Mouse (Mus musculus) midbrain, embryonic 15.5 days (tissue): ENCODE results near the gene Gm16867. TPM values are rescaled to one million over a fixed set of nuclear protein-coding genes. Genes with fewer than 3 reads are reported as not detected.
"Not testable (repeated sequence)": the region's sequence is repeated elsewhere in the genome, so short reads cannot be mapped to it uniquely, and the experiment has no call there.

Source experiments
- ATAC-seq: fragments of 200-750 bp; cut with Nextera tagmentation; replicated peaks from 2 replicates; pipeline ENCODE4 v1.8.0; 2017; ENCODE audit warnings: moderate TSS enrichment
- H3K27ac ChIP-seq: fragments of 300-500 bp; sonication (generic); 2 replicates; pipeline ENCODE4 v1.5.1; 2015; ENCODE audit warnings: mild to moderate bottlenecking, inconsistent platforms
- H3K27me3 ChIP-seq: fragments of 300-500 bp; sonication (generic); replicated peaks from 2 replicates; pipeline ENCODE4 v1.6.1; 2015; ENCODE audit warnings: inconsistent platforms
- H3K36me3 ChIP-seq: fragments of 300-500 bp; sonication (generic); replicated peaks from 2 replicates; pipeline ENCODE4 v1.6.1; 2015; ENCODE audit warnings: inconsistent platforms
- H3K4me1 ChIP-seq: fragments of 300-500 bp; sonication (generic); 2 replicates; pipeline ENCODE4 v1.6.1; 2015; ENCODE audit warnings: inconsistent platforms
- H3K4me2 ChIP-seq: fragments of 300-500 bp; sonication (generic); 2 replicates; pipeline ENCODE4 v1.6.1; 2015; ENCODE audit warnings: inconsistent platforms, mild to moderate bottlenecking, moderate library complexity
- H3K4me3 ChIP-seq: fragments of 300-500 bp; sonication (generic); 2 replicates; pipeline ENCODE4 v1.5.1; 2015; ENCODE audit warnings: mild to moderate bottlenecking, inconsistent platforms
- H3K9ac ChIP-seq: fragments of 300-500 bp; sonication (generic); 2 replicates; pipeline ENCODE4 v1.6.1; 2015; ENCODE audit warnings: mild to moderate bottlenecking, inconsistent platforms
- H3K9me3 ChIP-seq: fragments of 300-500 bp; sonication (generic); 2 replicates; pipeline ENCODE4 v1.6.1; 2016; ENCODE audit warnings: inconsistent platforms
- WGBS: fragments of 180-500 bp; shearing (Covaris S2); methylation state at CpG from one replicate; pipeline ENCODE4 v1.1.7; 2015; ENCODE audit warnings: mixed read lengths; 5-methylcytosine and 5-hydroxymethylcytosine counted together
- polyA plus RNA-seq: library from polyadenylated mRNA; unstranded; fragments of >200 nt; fragmentation: Nextera tagmentation; extraction: Ambion mirVana; gene quantifications from 2 replicates; pipeline ENCODE4 v1.2.1, GENCODE M21; 2015

The Gm16867 gene
- polyA plus RNA-seq, 1 experiment from 2014 or later: not detected

- H3K9ac ChIP-seq, H3K27ac ChIP-seq, H3K4me3 ChIP-seq, H3K27me3 ChIP-seq, H3K36me3 ChIP-seq, H3K9me3 ChIP-seq, ATAC-seq, H3K4me2 ChIP-seq, H3K4me1 ChIP-seq: not testable (repeated sequence)
These were observed 6.9 kb downstream of the Gm16867 start for GRCm38 (mm10) chr14:69496259-69496658.

DNA sequence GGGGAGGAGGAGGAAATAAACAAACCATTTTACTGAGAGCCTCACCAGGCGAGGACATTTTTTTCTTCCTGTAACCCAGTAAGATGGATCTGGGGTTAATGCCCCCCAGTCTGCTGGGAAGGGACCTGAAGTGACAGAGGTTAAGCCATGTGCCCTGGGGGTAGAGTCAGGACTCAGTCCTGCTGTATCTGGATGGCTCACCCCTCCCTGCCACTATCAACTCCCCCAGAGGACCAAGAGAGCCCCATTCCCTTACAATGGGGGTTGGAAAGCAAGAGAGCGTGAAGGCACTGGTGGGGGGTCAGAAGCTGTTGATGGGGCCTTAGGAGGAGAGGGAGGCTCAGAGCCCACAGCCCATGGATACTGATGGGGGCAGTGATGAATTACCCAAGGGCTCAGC, 8.2 kb downstream of the Gm16867 start:
- WGBS: no CpG with 5 or more reads among the region's 2 CpGs
- H3K9ac ChIP-seq, H3K36me3 ChIP-seq, H3K9me3 ChIP-seq, H3K4me2 ChIP-seq, ATAC-seq, H3K4me1 ChIP-seq, H3K4me3 ChIP-seq, H3K27ac ChIP-seq, H3K27me3 ChIP-seq: not testable (repeated sequence)

- not testable (repeated sequence) for H3K4me2 ChIP-seq, H3K9ac ChIP-seq, ATAC-seq, H3K36me3 ChIP-seq, H3K4me1 ChIP-seq, H3K9me3 ChIP-seq, H3K27me3 ChIP-seq, H3K4me3 ChIP-seq, H3K27ac ChIP-seq
- WGBS: no CpG with 5 or more reads among the region's 3 CpGs
These were observed 8.6 kb downstream of the Gm16867 start for GRCm38 (mm10) chr14:69494522-69494921.

DNA sequence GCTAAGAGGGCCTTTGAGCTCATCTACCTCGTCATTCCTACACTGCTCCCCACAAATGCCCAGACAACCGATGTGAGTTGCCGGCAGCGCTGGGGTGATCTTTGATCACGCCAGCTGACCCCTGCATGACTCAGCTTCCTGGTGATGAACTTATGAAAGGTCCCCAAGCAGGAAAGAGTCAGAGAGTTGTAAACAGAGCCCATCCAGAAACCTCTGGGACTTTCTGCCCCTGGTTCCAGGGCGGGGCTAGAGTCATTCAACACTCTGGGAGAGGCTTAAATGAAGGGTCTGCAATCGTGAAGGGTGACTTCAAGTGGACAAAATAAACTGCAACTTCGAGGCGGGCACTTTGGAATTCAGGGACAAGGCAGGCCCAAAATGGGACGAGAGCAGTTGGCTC, 15.2 kb downstream of the Gm16867 start:
- not testable (repeated sequence) for ATAC-seq, H3K4me1 ChIP-seq, H3K27me3 ChIP-seq, H3K4me3 ChIP-seq, H3K9ac ChIP-seq, H3K36me3 ChIP-seq, H3K4me2 ChIP-seq, H3K27ac ChIP-seq, H3K9me3 ChIP-seq
- WGBS: no CpG with 5 or more reads among the region's 10 CpGs

DNA sequence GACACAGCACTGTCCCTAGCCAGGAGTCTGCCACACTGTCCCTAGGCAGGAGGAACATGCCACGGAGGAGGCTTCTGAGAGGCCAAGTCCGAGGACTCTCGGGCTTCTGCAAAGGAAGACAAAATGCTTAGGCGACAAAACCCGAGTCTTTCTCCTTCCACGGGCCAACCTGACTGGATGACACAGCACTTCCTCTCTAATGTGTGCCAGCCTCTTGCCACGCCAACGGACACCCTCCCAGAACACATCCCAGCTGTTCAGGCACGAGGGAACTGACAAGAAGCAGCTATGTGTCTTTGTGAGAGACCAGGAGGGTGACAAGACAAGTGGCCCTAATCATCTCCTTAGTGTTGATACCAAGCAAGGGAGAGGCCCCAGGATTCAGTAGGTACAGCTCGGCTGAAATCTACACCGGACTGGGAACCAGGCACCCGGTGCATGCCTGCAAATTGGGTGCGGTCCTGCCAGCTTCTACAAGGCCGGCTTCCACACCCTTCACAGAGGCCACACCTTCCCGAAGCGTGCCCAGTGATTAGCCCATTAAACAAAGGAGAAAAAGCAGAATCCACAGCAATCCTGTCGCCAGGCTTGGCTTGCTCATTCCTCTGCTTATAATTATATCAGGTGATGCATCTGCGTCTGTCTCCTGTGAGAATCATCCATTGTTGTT, 17.6 kb downstream of the Gm16867 start:
- not testable (repeated sequence) for ATAC-seq, H3K27ac ChIP-seq, H3K9me3 ChIP-seq, H3K9ac ChIP-seq, H3K4me3 ChIP-seq, H3K27me3 ChIP-seq, H3K4me1 ChIP-seq, H3K4me2 ChIP-seq, H3K36me3 ChIP-seq
- WGBS: no CpG with 5 or more reads among the region's 18 CpGs

DNA sequence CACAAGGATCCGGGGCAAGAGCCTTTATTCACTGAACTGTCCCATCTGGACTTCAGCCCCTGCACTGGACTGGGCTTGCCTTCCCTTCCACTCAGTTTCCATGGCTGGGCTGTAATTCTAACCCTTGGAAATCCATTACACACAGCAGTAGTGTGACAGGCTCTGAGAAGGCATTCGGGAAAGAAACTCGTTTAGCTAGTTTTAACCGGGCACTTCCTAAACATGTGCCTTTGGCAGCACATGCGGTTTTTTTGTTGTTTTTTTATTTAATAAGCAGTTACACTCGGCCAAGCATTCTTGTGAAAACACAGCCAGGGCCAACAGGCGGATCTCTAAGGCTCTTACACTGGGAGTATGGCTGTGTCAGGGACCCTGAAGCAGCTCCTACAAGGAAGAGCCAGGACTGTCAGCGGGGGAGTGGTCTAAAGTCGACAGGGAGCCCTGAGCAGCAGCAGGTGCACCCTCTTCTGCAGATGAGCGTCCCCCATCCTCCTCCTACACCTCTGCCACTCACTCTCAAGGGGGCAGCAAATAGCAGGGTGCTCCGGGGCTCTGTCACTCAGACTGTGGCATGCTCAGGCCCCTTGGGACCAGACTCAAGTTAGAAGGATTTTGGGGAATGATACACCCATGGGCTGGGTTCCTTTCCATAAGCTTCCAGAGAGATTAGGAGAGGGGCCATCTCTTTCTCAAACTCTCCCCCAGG, 29.1 kb downstream of the Gm16867 start:
- H3K27ac ChIP-seq, H3K27me3 ChIP-seq, H3K9ac ChIP-seq, H3K4me2 ChIP-seq, H3K4me3 ChIP-seq, H3K9me3 ChIP-seq, ATAC-seq, H3K4me1 ChIP-seq, H3K36me3 ChIP-seq: not testable (repeated sequence)
- WGBS: no CpG with 5 or more reads among the region's 11 CpGs

GRCm38 (mm10) chr14:69473322-69473721, 29.8 kb downstream of the Gm16867 start:
- WGBS: no CpG with 5 or more reads among the region's 2 CpGs
- not testable (repeated sequence) for H3K27ac ChIP-seq, H3K27me3 ChIP-seq

DNA sequence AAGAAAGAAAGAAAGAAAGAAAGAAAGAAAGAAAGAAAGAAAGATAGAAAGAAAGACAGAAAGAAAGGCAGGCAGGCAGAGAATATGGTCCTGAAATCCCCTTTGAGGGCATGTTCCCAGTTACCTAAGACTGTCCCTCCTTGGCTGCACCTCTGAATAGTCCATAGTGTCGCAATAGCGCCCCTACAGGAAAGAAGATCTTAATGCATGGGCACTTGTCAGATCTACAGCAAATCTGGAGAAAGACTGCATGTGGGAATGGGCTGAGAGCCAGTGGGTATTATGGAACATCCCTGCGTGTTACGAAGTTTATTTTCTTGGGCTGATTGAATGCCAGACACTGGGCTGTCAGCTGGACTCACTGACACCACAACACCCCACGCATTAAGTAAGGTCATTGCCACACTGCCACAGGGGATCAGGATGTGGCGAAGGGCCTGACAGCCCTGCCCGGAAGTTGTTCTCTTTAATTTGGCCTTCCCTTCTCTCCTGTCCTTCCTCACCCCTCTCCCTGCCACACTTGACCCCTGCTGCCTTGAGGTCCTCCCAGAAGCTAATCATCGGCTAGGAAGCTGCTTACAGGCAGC, 32.9 kb downstream of the Gm16867 start:
- H3K4me1 ChIP-seq, H3K4me2 ChIP-seq, ATAC-seq, H3K4me3 ChIP-seq, H3K9me3 ChIP-seq, H3K9ac ChIP-seq, H3K36me3 ChIP-seq, H3K27ac ChIP-seq, H3K27me3 ChIP-seq: not testable (repeated sequence)
- WGBS: no CpG with 5 or more reads among the region's 8 CpGs

More at GRCm38 (mm10) chr14:69473322-69473721, 29.8 kb downstream of the Gm16867 start:
- H3K4me2 ChIP-seq, ATAC-seq, H3K9me3 ChIP-seq, H3K4me3 ChIP-seq, H3K36me3 ChIP-seq, H3K4me1 ChIP-seq, H3K9ac ChIP-seq: not testable (repeated sequence)

GRCm38 (mm10) chr14:69467612-69468366, 35.4 kb downstream of the Gm16867 start:
- H3K9me3 ChIP-seq, H3K27ac ChIP-seq, H3K27me3 ChIP-seq, H3K4me3 ChIP-seq, H3K9ac ChIP-seq, H3K4me2 ChIP-seq, H3K4me1 ChIP-seq, ATAC-seq, H3K36me3 ChIP-seq: not testable (repeated sequence)
- no CpG with 5 or more reads among the region's 17 CpGs for WGBS

DNA sequence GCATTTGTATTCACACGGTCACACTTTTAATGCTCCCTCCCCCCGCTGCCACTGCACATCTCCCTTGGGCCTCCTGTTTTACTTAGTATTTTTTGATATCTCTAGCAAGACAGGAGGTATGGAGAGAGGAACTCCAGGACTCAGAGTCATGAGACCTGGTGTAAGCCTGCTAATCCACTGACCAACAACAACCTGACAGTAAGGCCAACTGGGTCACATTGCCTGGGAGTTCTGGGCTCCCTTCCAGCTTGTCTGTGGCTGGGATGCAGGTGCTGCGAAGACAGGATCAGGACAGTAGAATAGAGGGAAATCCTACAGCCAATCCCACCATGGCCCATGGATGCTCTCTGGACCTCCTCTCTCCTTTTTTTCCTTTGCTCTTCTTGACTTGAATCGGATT, 38.7 kb downstream of the Gm16867 start:
- not testable (repeated sequence) for H3K27me3 ChIP-seq, H3K27ac ChIP-seq, H3K9me3 ChIP-seq, ATAC-seq, H3K4me1 ChIP-seq, H3K9ac ChIP-seq, H3K4me3 ChIP-seq, H3K36me3 ChIP-seq, H3K4me2 ChIP-seq
- no CpG with 5 or more reads among the region's 4 CpGs for WGBS

DNA sequence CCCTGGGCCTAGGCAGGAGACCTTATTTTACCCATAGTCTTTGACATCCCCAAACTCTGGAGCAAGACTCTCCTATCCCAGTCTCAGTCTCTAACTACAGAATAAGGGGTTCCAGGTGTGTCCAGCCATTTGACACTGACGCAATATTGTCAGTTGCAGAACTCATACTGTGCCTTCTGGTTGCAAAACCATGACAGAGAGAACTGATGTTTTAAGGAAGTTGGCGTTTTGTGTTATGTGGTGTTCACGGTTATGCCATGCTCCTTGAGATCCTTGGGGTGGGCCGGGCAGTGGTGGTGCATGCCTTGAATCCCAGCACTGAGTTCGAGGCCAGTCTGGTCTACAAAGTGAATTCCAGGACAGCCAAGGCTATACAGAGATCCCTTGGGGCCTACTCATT, 45.5 kb downstream of the Gm16867 start:
- no CpG with 5 or more reads among the region's 5 CpGs for WGBS
- ATAC-seq, H3K9ac ChIP-seq, H3K27me3 ChIP-seq, H3K4me2 ChIP-seq, H3K9me3 ChIP-seq, H3K4me3 ChIP-seq, H3K27ac ChIP-seq, H3K4me1 ChIP-seq, H3K36me3 ChIP-seq: not testable (repeated sequence)

DNA sequence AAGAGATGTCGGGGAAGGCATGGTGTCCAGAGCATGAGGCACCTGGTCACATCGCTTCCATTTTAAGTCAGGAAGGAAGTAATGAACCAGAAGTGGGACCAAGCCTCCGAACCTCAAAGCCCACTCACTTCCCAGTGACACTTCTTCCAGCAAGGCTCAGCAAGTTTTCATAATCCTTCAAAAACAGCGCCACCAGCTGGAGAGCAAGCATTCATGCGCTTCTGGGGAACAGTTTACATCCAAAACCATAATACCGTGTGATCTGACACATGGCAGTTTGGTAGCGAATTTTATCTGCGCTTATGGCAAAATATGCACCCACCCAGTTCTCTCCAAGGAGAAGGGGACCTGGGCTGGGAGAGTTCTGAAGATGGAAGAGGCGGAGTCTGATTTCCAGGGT, 48.5 kb downstream of the Gm16867 start:
- H3K9me3 ChIP-seq, H3K9ac ChIP-seq, H3K36me3 ChIP-seq, H3K27me3 ChIP-seq, H3K27ac ChIP-seq, H3K4me2 ChIP-seq, H3K4me3 ChIP-seq, ATAC-seq, H3K4me1 ChIP-seq: not testable (repeated sequence)
- no CpG with 5 or more reads among the region's 9 CpGs for WGBS
